Mouse (Mus musculus): ENCODE measurements around the gene Snrpc.
A peak's percentile ranks its signal among the peaks of the same experiment; 100 is the strongest.

The Snrpc gene

DNA sequence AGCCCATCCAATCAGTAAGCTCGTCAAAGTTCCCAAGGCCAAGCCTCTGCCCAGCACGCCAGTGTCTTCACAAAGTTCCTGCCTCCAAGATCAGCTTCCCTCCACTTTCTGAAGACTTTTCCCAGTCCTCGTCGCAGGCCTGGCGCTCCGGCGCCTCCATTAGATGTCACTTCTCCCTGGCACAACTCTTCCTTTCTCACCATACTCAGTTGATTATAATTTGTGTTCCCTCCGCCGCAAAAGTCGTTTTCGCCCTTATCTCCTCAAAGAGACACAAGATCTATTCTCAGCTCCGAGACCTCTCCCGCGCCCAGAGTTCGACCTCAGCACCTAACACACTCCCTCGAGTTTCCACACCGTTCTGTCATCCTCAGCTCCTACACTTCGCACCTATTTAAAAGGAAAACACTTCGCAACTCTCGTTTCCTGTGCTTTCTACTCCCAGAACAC, 18.4 kb upstream of the Snrpc start:
- peak; percentile 60 for DNase-seq (ENCODE audit: low read depth)

DNA sequence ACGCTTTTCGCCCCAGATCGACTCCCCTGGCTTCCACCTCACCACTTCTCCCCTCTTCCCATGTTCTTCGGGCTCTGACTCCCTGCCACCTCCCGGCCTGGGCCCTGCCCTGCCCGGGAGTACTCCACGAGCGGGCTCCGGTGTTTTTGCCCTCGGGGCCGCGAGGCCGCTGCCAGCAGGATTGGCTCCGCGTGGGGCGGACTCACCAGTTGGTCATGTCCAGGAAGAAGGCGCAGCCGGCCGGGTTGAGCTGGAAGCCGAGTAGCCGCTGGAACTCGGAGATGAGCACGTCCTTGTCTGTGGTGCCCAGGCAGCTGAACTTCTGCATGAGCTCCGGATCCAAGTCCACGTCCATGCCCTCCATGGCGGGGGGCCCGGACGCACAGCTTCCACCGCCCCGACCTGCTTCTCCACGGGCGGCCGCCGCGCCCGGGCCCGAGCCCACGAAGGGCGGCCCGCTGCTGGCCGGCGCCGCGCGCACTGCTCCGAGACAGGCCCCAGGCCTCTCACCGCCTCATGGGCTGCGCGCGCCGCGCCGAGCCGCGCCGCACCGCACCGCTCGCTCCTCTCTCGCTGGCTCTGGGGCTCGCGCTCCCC, 17.9 kb upstream of the Snrpc start:
- peak; percentile 44 for DNase-seq (ENCODE audit: low read depth)

DNA sequence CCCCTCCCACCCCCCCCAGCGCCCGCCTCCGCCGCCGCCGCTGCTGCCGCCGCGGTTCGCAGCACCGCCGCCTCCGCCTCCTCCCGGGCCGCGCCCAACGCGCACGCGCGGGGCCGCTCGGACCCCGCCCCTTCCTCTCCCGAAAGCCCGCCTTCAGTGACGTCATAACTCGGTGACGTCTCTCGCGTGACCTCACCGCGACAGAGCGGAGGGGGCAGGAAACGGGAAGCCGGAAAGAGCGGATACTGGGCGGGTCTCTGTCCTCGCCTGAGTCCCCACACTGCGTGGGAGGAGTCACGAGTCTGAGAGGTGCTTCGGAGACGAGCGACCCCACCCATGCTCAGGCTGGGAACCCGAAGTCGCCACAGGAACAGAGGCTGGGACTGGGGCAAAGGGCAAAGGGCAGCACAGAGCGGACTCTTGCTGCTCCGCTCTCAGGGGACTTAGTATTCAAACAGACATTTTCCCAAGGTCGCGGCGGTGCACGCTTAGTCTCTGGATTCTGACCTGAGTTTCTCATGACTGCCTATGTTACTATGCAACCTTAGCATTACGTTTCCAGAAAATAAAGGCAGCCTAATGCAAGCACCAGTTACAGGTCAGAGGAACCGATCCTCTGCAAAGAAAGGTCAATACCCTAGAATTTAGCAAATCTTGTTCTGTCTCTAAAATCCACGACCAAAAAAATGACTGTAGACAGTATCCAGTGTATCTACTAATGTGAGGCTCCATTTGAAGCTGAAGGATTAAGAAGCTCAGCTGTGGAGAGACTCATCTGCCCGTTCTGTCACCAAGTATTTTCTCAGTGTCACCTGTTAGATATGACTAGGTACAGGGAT, 17.2 kb upstream of the Snrpc start, which contains the start of gene D17Wsu92e:
D17Wsu92e (minus strand) TSS at position 81 of the 839 bp plus-strand sequence.
- DNase-seq (ENCODE audit: low read depth): peak; percentile 98

DNA sequence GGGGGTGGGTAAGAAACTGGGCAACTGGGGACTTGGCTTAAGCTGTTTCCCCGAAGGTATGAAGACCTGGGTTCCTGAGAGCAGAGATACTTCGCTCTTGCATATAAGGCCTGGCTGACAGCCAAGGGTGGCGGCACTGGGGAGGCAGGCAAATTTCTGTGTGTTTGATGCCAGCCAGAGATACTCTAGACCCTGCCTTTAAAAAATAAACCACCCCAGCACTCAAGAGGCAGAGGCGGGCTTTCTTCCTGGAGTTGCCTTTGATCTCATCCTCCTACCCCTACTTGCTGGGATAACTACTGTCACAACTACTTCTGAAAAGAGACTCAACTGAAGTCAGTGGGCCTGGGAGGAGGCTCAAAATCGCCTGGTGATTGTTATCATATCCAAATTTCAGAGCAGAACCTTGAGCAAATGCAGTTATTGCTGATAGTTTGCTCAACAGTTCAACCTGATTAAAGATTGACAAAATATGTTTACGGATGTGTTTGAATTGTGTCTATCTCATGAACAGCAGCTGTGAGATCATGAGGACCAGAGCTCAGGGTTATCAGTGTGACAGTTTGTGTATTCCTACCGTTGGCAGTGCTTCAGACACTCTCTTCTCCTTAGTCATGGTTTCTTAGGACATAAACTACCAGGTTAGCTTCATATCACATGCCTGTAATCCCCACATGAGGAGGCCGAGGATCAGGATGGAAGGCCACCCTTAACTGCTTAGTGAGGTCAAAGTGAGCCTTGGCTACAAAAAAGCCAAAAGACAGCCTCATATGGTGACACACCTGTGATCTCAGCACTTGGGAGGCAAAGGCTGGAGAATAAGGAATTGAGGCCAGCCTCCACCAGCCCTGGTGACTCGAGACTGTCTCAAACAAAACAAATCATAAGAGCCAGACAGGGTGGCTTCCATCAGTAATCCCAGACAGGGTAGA, 16.3 kb upstream of the Snrpc start:
- DNase-seq (ENCODE audit: low read depth): peak; percentile 49

DNA sequence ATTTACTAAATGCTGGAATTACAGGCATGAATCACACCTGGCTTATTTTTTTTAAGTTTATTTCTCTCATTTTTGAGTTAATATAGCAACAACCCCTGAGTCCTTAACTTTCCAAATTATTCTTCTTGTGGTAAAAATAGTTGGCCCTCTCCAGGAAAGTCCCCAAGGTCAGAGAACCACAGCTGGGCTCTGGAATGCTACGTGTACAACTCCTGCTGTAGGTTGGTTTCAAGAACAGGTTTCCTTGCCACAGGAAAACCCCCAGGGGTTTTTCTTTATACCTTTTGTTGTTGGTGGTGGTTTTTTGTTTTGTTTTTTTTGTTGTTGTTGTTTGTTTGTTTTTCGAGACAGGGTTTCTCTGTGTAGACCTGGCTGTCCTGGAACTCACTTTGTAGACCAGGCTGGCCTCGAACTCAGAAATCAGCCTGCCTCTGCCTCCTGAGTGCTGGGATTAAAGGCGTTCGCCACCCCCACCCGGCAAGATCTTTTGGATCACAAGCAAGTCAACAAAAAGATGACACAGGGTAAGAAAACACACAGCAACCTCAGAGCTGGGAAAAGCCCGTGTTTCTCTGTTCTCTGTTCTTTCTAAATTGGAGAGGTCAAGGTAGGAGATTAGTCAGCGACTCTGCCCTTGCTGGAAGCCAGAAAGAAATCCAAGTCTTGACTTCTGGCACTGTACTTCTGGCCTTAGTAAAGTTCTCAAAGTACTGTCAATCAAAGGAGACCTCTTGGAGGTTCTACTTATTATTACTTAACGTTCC, 14.6 kb upstream of the Snrpc start:
- no peak for DNase-seq (ENCODE audit: low read depth)

DNA sequence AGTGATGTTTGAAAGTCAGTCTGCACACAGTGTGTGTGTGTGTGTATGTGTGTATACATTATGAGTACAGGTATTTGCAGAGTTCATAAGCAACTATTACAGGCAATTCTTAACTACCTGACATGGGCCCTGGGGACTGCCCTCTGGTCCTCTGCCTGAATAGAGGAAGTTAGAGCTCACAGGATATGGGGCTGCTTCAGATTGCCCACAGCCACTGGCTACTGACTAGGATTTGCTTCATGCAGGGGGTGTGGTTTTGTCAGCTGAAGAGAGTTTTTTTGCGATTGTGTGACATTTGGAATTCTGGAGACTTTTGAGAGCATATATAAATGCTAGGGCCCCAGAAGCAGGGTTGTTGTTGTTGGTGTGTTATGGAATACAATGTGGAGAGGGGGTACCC, 13.0 kb upstream of the Snrpc start:
- DNase-seq (ENCODE audit: low read depth): peak; percentile 83

DNA sequence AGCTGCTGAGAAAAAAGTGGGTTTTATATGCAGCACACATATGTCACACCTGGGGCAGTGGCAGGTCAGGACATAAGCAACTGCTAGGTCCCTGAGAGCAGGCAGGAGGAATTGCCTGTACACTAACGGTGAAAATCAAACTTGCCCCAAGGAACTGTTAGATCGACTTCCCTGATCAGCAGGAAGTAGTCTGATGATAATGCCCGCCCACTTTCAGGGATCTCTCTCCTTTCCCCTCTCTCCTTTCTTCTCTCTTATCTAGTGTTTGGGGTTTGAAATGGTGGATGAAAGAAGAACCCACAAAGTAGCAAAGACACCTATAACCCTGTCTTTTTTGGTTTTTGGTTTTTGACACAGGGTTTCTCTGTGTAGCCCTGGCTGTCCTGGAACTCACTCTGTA, 12.4 kb upstream of the Snrpc start:
- DNase-seq (ENCODE audit: low read depth): peak; percentile 58

DNA sequence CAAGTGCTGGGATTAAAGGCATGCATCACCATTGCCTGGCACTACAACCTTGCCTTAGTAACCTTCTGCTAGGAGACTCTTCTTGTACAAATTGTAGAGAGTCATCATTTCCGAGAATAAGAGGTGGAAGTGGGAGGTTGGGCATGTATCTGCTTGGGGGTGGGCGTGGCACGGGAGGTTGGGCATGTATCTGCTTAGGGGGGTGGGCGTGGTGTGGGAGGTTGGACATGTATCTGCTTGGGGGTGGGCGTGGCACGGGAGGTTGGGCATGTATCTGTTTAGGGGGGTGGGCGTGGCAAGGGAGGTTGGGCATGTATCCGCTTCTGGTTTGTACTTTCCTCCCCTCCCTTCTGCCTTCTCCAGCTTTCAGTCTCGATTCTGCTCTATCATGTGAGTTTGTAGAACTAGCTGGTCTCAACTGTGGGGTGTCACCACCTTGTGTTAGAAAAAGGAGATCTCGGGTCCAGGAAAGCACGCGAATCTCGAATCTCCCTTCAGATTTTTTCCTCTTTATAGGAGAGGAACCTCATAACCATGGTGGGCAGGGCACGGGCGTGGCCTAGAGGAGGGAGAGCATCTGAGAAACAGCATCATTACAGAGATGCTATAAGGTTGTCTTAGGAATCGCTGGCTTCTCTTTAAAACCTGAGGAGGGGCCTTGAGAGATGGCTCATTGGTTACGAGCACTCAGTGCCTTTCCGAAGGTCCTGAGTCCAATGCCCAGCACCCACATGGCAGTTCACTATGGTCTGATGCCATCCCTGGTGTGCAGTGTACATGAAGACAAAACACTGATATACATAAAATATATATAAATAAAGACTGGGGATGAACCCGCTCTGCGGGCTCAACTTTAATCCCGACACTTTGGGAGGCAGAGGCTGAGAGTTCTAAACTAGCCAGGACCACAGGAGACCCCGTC, 11.7 kb upstream of the Snrpc start:
- DNase-seq (ENCODE audit: low read depth): peak; percentile 97

DNA sequence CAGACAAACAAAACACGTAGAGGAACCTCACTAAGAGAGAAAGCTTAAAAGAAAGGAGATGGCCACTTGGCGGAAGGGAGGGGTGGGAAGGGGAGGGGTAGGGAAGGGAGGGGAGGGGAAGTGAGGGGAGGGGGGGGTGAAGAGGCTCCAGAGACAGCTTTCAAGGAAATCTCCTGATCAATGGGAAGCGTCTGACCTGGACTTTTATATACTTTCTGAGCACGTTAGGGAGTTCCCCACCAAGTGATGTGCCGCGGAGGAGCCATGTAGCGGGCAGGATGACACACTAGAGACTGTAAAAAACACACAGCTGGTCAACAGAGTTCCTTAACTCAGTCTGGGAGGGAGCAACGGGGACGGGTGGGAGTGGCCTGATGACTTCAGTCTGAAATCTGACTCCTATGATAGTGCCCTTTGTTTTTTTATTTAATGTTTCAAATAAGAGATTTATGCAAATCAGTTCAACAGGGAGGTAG, 11.0 kb upstream of the Snrpc start:
- DNase-seq (ENCODE audit: low read depth): peak; percentile 88

DNA sequence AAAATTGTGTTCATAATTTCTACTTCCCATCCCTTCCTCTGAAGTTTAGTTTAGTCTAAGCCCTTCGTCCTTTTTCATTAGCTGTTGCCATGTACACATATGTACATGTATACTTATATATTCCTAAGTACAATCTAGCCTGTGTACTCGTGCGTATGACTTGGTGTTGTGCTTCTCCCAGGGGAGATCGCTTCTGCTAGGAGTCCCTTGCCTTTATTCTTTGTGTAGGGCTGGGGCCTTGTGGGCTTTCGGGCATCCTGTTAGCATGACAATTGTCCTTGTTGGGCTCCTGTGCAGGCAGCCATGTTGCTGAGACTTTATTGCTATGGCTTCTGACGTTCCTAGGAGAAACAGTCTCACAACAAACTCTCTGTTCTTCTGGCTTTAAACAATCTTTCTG, 10.4 kb upstream of the Snrpc start:
- DNase-seq (ENCODE audit: low read depth): no peak

DNA sequence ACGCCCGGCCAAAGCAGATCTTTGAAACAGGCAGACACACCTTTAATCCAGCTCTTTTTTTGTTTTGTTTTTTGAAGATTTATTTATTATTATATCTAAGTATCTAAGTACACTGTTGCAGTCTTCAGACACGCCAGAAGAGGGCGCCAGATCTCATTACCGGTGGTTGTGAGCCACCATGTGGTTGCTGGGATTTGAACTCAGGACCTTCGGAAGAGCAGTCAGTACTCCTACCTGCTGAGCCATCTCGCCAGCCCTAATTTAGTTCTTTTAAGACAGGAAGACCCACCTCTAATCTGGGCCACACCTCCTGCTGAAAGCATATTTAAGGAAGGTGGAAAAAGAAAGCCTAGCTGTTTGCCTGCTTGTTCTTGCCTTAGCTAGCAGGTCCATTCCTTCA, 7.5 kb upstream of the Snrpc start:
- peak; percentile 50 for DNase-seq (ENCODE audit: low read depth)

DNA sequence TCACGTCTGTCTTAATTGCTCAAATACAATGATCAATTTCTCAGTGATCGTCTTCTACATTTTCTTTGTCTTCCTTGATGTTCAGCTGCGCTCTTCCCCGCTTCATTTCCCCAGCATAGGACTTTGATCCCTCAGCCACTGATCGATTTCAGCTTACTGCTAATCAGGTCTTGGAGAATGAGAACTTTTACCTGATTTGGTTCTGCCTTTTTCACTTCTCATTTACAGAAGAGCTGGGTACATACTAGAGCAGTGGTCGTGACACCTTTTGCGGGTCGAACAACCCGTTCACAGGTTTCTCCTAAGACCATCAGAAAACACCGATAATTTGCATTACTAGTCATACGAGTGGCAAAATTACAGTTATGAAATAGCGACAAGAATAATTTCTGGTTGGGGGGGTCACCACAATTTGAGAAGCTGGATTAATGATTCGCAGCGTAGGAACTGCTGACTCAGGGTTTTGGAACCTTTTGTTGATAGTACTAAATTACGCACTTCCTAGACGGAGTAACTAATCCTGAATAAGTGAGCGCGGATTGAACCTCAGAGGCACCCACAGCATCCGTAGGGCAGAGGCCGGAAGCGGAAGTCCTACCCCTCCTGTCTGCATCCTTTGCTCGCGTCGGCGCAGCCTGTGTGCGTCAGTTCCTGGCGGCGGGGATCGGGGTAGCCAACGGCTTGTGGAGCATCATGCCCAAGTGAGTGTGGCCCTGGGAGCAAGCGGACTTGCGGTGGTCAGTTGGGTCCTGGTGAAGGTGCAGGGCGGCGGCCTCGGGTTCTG, 1.7 kb downstream of the Snrpc start:
- DNase-seq (ENCODE audit: low read depth): peak; percentile 98

DNA sequence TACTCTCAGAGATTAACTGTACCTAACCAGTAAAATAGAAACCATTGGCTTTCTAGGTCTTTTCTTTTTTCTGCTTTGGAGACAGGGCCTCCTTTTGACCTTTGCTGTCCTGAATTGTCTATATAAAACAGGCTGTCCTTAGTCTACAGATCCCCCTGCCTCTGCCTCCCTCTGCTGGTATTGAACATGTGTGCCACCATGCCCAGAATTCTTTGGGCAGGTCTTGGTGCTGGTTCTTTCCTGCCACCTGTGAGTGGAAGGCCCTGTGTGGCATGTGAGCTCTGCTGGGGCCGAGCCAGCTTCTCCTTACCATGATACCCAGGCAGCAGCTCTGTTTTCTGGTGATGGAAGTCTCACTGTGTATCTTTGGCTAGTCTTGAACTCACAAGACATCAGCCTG, 10.4 kb downstream of the Snrpc start:
- DNase-seq (ENCODE audit: low read depth): no peak

DNA sequence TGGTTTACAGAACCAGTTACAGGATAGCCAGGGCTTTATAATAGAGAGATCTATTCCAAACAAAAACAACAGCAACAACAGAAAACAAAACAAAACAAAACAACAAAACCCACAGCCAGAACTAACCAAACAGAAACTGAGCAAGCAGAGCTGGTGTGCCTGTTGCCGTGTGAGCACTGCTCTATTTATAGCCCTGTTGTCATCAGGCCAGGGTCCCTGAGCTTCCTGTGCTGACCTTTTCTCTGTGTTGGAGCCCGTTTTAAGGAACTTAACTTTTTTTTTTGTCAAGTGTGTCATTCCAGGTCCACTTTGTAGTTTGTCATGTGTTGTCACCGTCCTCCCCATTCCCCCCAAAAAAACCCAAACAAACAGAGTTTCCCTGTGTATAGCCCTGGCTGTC, 13.1 kb downstream of the Snrpc start:
- DNase-seq (ENCODE audit: low read depth): peak; percentile 52

DNA sequence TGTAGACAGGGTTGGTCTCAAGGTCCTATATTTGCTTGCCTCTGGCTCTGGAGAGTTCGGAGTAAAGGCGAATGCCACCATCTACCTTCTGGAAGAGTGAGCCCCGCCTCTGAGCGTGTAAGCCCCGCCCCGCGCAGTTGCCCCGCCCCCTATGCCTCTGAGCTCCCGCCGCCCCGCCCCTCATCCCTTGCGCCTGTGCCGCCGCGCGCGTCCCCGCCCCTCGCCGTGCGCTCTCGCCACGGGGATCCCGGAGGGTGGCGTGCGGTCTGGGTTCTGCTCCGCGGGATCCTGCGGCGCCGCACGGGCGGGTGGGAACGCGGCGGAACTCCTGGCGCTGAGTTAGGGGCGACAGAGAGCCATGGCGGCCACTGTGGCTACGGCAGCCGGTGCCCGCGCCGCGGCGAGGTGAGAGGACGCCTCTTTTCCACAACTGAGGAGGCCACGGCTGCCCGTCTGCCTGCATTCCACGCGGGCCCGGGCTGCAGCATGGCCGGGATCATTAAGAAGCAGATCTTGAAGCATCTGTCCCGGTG, 18.4 kb downstream of the Snrpc start, which contains the start of gene Uhrf1bp1:
Uhrf1bp1 (plus strand) TSS at position 177 of the 533 bp plus-strand sequence.
- DNase-seq (ENCODE audit: low read depth): peak; percentile 79

DNA sequence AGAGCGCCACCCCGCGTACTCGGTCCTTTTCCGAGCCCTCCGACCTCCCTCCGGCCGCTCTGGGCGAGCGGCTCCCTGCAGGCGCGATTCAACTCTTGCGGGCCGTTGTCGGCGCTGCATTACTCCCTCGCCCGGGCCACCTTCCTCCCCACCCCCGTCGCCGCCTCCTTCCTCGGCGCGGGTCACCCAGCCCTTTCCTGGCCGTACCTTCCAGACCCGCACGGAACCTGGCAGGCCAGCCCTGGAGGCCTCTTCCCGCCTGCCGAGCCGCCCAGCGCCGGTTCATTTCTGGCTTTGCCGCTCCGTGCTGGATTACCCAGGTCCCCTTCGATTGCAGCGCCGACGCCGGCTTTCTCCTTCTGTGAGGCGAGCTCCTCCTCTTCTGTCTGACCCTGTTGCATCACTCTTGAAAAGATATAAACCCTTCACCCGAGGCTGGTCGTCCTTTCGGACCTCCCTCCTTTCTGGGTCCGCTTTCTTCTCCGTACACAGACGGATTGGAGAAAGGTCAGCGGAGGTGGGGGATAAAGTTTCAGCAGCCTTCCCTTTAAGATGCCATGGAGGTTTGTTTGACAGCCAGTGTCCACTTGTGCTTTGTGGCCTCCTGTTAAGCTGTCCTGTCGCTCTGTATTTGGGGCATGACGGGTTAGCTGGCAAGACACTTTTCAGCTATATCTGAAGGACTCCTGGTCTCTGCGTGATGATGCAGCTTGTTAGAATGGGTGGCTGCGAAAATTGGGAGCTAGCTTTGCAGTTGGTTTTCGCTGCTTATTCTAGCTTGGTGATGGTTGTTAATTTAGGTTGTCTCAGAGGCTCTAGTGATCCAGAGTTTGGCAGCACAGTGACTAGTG, 19.1 kb downstream of the Snrpc start:
- peak; percentile 74 for DNase-seq (ENCODE audit: low read depth)

DNA sequence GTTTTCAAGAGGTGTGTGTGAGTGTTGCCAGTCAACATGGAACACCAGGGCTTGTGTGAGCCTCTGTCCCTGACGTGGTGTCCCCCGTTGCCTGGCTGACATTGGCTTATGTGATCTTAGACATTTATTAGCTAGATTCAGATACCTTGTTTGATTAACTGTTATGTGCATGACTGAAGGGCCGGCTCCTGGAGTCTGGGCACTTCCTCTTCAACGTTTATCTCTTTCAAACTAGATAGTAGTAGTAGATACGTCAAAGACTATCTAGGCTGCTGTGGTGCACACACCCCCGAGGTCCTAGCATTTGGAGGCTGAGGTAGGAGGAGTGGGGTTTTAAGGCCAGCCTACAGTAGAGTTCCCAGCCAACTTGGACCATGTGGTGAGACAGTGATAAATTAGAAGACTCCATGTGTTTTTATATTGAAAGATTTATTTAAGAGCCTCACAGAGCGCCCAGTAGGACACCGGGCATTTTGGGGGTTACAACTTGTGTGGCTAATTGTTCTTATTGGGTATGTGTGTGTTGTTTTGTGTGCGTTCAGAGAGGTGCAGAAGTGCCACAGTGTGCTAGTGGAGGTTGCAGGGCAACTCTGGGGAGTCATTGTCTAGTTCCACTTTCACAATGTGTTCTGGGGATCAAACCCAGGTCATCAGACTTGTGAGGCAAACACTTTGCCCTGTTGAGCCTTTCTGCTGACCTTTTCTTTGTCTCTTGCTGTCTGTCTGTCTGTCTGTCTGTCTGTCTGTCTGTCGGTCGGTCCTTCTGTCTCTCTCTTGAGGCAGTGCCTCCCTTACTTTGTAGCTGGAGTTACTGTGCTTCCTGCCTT, 19.9 kb downstream of the Snrpc start:
- DNase-seq (ENCODE audit: low read depth): no peak
